In genomic region chr5:104055816-104056215, GRCm38 (mm10) we compare ENCODE assay signal across 15 mouse cellular contexts. TPM values are rescaled to one million over a fixed set of nuclear protein-coding genes. Genes with fewer than 3 reads are reported as not detected.
"Had no signal": no experiment of that assay in that cellular context is flagged by ENCODE, and none has a peak within 500 bp of the region (broad histone marks: within the 10 kb centered on the region; RNA-seq: fewer than 3 reads in every experiment).

No protein-coding gene starts in this region.

- DNase-seq: kidney, adult 8-10 months; kidney, postnatal 25 days; thymus, postnatal 4 days had no signal

- H3K4me2 ChIP-seq: intestine, embryonic 15.5 days; limb, embryonic 12.5 days; lung, embryonic 15.5 days; midbrain, embryonic 13.5 days; neural tube, embryonic 12.5 days had no signal

- H3K9me3 ChIP-seq: intestine, embryonic 15.5 days; limb, embryonic 12.5 days; lung, embryonic 15.5 days; midbrain, embryonic 13.5 days; neural tube, embryonic 12.5 days had no signal

- ATAC-seq: midbrain, embryonic 13.5 days had no signal

- H3K27ac ChIP-seq: intestine, embryonic 15.5 days; left cerebral cortex, adult 2 months; limb, embryonic 12.5 days; lung, embryonic 15.5 days; midbrain, embryonic 13.5 days; neural tube, embryonic 12.5 days; stomach, postnatal 0 days had no signal

- H3K4me1 ChIP-seq: intestine, embryonic 15.5 days; limb, embryonic 12.5 days; lung, embryonic 15.5 days; midbrain, embryonic 13.5 days; neural tube, embryonic 12.5 days had no signal

- H3K4me3 ChIP-seq: intestine, embryonic 15.5 days; left cerebral cortex, adult 2 months; limb, embryonic 12.5 days; lung, embryonic 15.5 days; midbrain, embryonic 13.5 days; neural tube, embryonic 12.5 days had no signal

- H3K27me3 ChIP-seq: intestine, embryonic 15.5 days; limb, embryonic 12.5 days; lung, embryonic 15.5 days; midbrain, embryonic 13.5 days; neural tube, embryonic 12.5 days had no signal

- H3K9ac ChIP-seq: intestine, embryonic 15.5 days; limb, embryonic 12.5 days; lung, embryonic 15.5 days; midbrain, embryonic 13.5 days; neural tube, embryonic 12.5 days had no signal

RNA-seq across cellular contexts. Expression of gene Gm17660, which starts 21.6 kb away (rescaled TPM):
- total RNA-seq: left cerebral cortex, adult 2 months; left cerebral cortex, postnatal 14 days; liver, adult 2 months; midbrain, postnatal 0 days; neutrophil, adult 5-6 weeks had no signal
- polyA plus RNA-seq: intestine, embryonic 15.5 days; kidney, embryonic 16.5 days; limb, embryonic 12.5 days; liver, adult 2 months; midbrain, embryonic 13.5 days; neural tube, embryonic 12.5 days; stomach, postnatal 0 days had no signal

RNA-seq across cellular contexts. Expression of gene Sparcl1, which starts 57.7 kb away (rescaled TPM):
- total RNA-seq: neutrophil, adult 5-6 weeks had no signal
